Mouse (Mus musculus) embryonic facial prominence, embryonic 11.5 days (tissue): ENCODE measurements around the gene Cyp3a13. TPM values are rescaled to one million over a fixed set of nuclear protein-coding genes. Genes with fewer than 3 reads are reported as not detected.
"Not testable (repeated sequence)": the region's sequence is repeated elsewhere in the genome, so short reads cannot be mapped to it uniquely, and the experiment has no call there.

Source experiments
- ATAC-seq: fragments of 200-750 bp; cut with Nextera tagmentation; replicated peaks from 2 replicates; pipeline ENCODE4 v1.8.0; 2017; ENCODE audit warnings: low read depth; ENCODE audit not compliant: insufficient number of reproducible peaks, low FRiP score, low TSS enrichment
- DNase-seq: peaks from one replicate; pipeline ENCODE4 v3.0.0-alpha.2; 2015; ENCODE audit warnings: low spot score
- H3K27ac ChIP-seq: fragments of 300-500 bp; sonication (generic); replicated peaks from 2 replicates; pipeline ENCODE4 v1.5.1; 2014; ENCODE audit warnings: mild to moderate bottlenecking, low read depth, low read length, control low read depth
- H3K27me3 ChIP-seq: fragments of 300-500 bp; sonication (generic); 2 replicates; pipeline ENCODE4 v1.6.1; 2014; ENCODE audit warnings: mild to moderate bottlenecking, low read length, moderate library complexity, mixed read lengths; ENCODE audit not compliant: control insufficient read depth, insufficient read depth
- H3K36me3 ChIP-seq: fragments of 300-500 bp; sonication (generic); replicated peaks from 2 replicates; pipeline ENCODE4 v1.6.1; 2014; ENCODE audit warnings: low read depth, mild to moderate bottlenecking, low read length, moderate library complexity, mixed read lengths; ENCODE audit not compliant: control insufficient read depth, insufficient read depth
- H3K4me1 ChIP-seq: fragments of 300-500 bp; sonication (generic); 2 replicates; pipeline ENCODE4 v1.6.1; 2014; ENCODE audit warnings: low read length, mixed read lengths; ENCODE audit not compliant: control insufficient read depth, insufficient read depth
- H3K4me2 ChIP-seq: fragments of 300-500 bp; sonication (generic); 2 replicates; pipeline ENCODE4 v1.6.1; 2014; ENCODE audit warnings: low read depth, mild to moderate bottlenecking, control low read depth, low read length, moderate library complexity
- H3K4me3 ChIP-seq: fragments of 300-500 bp; sonication (generic); 2 replicates; pipeline ENCODE4 v1.5.1; 2014; ENCODE audit warnings: low read depth, low read length, control low read depth
- H3K9ac ChIP-seq: fragments of 300-500 bp; sonication (generic); replicated peaks from 2 replicates; pipeline ENCODE4 v1.6.1; 2014; ENCODE audit warnings: mild to moderate bottlenecking, control low read depth, low read length
- H3K9me3 ChIP-seq: fragments of 300-500 bp; sonication (generic); replicated peaks from 2 replicates; pipeline ENCODE4 v1.6.1; 2016; ENCODE audit warnings: mild to moderate bottlenecking, low read length, inconsistent platforms, mixed read lengths; ENCODE audit not compliant: control insufficient read depth
- WGBS: fragments of 180-500 bp; shearing (Covaris S2); extraction: QIAGEN DNeasy Blood & Tissue Kit; methylation state at CpG from one replicate; pipeline ENCODE4 v1.1.7; 2014; 5-methylcytosine and 5-hydroxymethylcytosine counted together
- polyA plus RNA-seq: library from polyadenylated mRNA; unstranded; fragments of >200 nt; fragmentation: Nextera tagmentation; extraction: Ambion mirVana; gene quantifications from 2 replicates; pipeline ENCODE4 v1.2.1, GENCODE M21; 2014

Cyp3a13 gene
- polyA plus RNA-seq, 1 experiment from 2014 or later: not detected

GRCm38 (mm10) chr5:137872381-137872702 lies 49.1 kb downstream of the Cyp3a13 start:
- not testable (repeated sequence) for H3K36me3 ChIP-seq

DNA sequence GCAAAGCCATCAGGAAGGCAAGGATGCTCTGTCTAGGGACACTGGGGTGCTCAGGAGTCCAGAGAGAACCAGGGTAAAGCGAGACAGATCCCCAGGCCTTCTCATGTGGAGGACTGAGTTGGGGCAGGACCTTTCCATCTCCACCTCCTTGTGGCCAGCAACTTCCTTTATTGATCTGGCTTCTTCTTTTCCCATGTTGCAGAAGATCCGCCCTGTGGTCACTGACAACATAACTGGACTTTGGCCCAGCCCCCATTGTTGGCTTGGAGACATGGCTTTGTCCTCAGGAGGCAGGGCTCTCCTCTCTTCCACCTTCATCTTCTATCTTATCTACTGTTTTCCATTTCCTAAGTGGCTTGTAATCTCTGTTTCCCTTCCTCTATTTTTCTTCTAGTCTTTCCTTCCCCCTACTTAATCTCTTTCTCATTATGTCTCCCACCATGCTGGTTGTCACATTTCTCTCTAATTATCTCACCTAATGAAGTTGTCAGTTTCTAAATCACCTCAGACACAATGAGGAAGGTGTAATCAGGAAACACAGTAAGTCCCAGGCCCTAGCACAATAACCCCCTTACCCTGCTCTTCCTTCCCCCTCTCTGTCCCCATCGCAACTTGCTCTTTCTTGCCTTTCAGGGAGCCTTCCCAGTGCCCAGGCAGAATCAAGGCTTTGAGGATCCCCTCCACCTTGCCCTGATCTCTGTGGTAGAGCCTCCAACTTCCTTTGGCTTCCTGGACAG lies 49.6 kb downstream of the Cyp3a13 start, which contains the start of gene Pilrb2:
Gene Pilrb2 (minus strand): TSS at position 172 of the 737 bp plus-strand sequence.
- not testable (repeated sequence) for H3K36me3 ChIP-seq, H3K9me3 ChIP-seq, H3K9ac ChIP-seq, H3K4me3 ChIP-seq, DNase-seq, H3K4me2 ChIP-seq, H3K27me3 ChIP-seq, H3K27ac ChIP-seq, H3K4me1 ChIP-seq, ATAC-seq
- 80% methylated on average over 2 of the region's 3 CpGs for WGBS

More at GRCm38 (mm10) chr5:137872381-137872702, 49.1 kb downstream of the Cyp3a13 start:
- H3K27me3 ChIP-seq, ATAC-seq, H3K9me3 ChIP-seq, H3K27ac ChIP-seq, H3K4me1 ChIP-seq, DNase-seq, H3K9ac ChIP-seq, H3K4me3 ChIP-seq, H3K4me2 ChIP-seq: not testable (repeated sequence)
- 31% methylated on average over 1 of the region's 1 CpGs for WGBS

GRCm38 (mm10) chr5:137868600-137868999 lies 52.8 kb downstream of the Cyp3a13 start:
- not testable (repeated sequence) for H3K27ac ChIP-seq, H3K4me1 ChIP-seq, ATAC-seq, H3K9me3 ChIP-seq, DNase-seq, H3K4me3 ChIP-seq, H3K27me3 ChIP-seq, H3K4me2 ChIP-seq, H3K36me3 ChIP-seq, H3K9ac ChIP-seq
- WGBS: 75% methylated on average over 2 of the region's 2 CpGs

- not testable (repeated sequence) for H3K4me2 ChIP-seq, H3K9ac ChIP-seq, DNase-seq, H3K36me3 ChIP-seq, H3K27me3 ChIP-seq, H3K27ac ChIP-seq, ATAC-seq, H3K9me3 ChIP-seq, H3K4me1 ChIP-seq, H3K4me3 ChIP-seq
- WGBS: 83% methylated on average over 1 of the region's 1 CpGs
These were observed 57.4 kb downstream of the Cyp3a13 start for GRCm38 (mm10) chr5:137864008-137864407.

- H3K36me3 ChIP-seq, H3K4me3 ChIP-seq, H3K4me2 ChIP-seq, H3K9ac ChIP-seq, H3K9me3 ChIP-seq, ATAC-seq, H3K27me3 ChIP-seq, DNase-seq, H3K27ac ChIP-seq, H3K4me1 ChIP-seq: not testable (repeated sequence)
- 74% methylated on average over 2 of the region's 2 CpGs for WGBS
These were observed 63.3 kb downstream of the Cyp3a13 start, which contains the start of gene Pilrb1 for GRCm38 (mm10) chr5:137857960-137858710. Gene Pilrb1, minus strand, starts transcription at chr5:137858106.

- H3K4me2 ChIP-seq: not testable (repeated sequence)
- WGBS: 75% methylated on average over 5 of the region's 5 CpGs
These were observed 64.5 kb downstream of the Cyp3a13 start for GRCm38 (mm10) chr5:137856870-137857269.

DNA sequence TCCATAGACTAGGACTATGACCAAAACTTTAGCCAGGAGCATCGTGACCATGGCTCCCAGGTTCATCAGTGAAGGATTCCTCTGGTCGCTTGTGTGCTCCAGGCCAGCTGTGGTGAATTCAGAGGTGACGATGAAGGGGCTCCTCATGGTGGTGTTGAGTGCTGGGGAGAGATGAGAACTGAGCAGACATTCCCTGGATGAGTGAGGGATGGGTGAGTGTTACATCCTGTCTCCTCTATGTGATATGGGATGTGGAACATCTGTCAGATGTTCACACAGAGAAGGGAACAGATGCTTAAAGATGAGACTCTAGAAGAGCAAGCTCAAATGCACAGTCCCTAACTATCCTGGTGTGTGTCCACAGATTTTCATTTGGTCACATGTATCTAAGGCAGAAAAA lies 66.5 kb downstream of the Cyp3a13 start:
- H3K9me3 ChIP-seq, H3K4me2 ChIP-seq, H3K27me3 ChIP-seq, ATAC-seq, H3K4me1 ChIP-seq, H3K36me3 ChIP-seq, DNase-seq, H3K27ac ChIP-seq, H3K4me3 ChIP-seq, H3K9ac ChIP-seq: not testable (repeated sequence)
- WGBS: 86% methylated on average over 3 of the region's 3 CpGs

More at GRCm38 (mm10) chr5:137856870-137857269, 64.5 kb downstream of the Cyp3a13 start:
- H3K27me3 ChIP-seq, H3K4me1 ChIP-seq, H3K4me3 ChIP-seq, DNase-seq, H3K9ac ChIP-seq, H3K36me3 ChIP-seq, H3K27ac ChIP-seq, H3K9me3 ChIP-seq, ATAC-seq: not testable (repeated sequence)

GRCm38 (mm10) chr5:137850313-137850712 lies 71.1 kb downstream of the Cyp3a13 start:
- H3K9ac ChIP-seq, H3K36me3 ChIP-seq, H3K9me3 ChIP-seq, H3K27me3 ChIP-seq, H3K27ac ChIP-seq, H3K4me2 ChIP-seq, DNase-seq, H3K4me1 ChIP-seq, ATAC-seq, H3K4me3 ChIP-seq: not testable (repeated sequence)
- 87% methylated on average over 1 of the region's 1 CpGs for WGBS
